Mouse (Mus musculus) kidney, adult 2 months (tissue): ENCODE results near the gene Abca3. TPM values are rescaled to one million over a fixed set of nuclear protein-coding genes. Genes with fewer than 3 reads are reported as not detected.

Source experiments
- DNase-seq: peaks from one replicate; pipeline ENCODE4 v3.0.0; 2021
- H3K27ac ChIP-seq: fragments of 200-500 bp; 2 replicates; pipeline ENCODE4 v1.5.1; 2012; ENCODE audit warnings: low read depth, low read length, control low read depth, inconsistent platforms; ENCODE audit not compliant: insufficient read depth
- H3K27me3 ChIP-seq: fragments of 200-500 bp; replicated peaks from 2 replicates; pipeline ENCODE4 v1.6.1; 2012; ENCODE audit warnings: mild to moderate bottlenecking, moderate library complexity, low read length, inconsistent platforms; ENCODE audit not compliant: control insufficient read depth, insufficient read depth
- H3K36me3 ChIP-seq: fragments of 200-500 bp; 2 replicates; pipeline ENCODE4 v1.6.1; 2012; ENCODE audit warnings: mild to moderate bottlenecking, moderate library complexity, low read length, inconsistent platforms; ENCODE audit not compliant: control insufficient read depth, insufficient read depth
- H3K4me1 ChIP-seq: fragments of 200-500 bp; 2 replicates; pipeline ENCODE4 v1.6.1; 2011; ENCODE audit warnings: low read length; ENCODE audit not compliant: control insufficient read depth, insufficient read depth
- H3K4me3 ChIP-seq: fragments of 200-500 bp; 2 replicates; pipeline ENCODE4 v1.5.1; 2011; ENCODE audit warnings: mild to moderate bottlenecking, low read depth, low read length, control low read depth; ENCODE audit not compliant: insufficient read depth
- CTCF ChIP-seq: fragments of 200-500 bp; conservative IDR thresholded peaks from 2 replicates; pipeline ENCODE4 v1.5.1; 2011; ENCODE audit warnings: low read depth, mild to moderate bottlenecking, control low read depth, low read length, moderate library complexity, mixed read lengths; ENCODE audit not compliant: insufficient read depth, insufficient read length
- POLR2A ChIP-seq: fragments of 200-500 bp; IDR thresholded peaks from one replicate; pipeline ENCODE4 v1.6.1; 2011; ENCODE audit warnings: low read depth, low read length, control low read depth
- WGBS: fragments of 180-500 bp; shearing (Covaris S2); methylation state at CpG from one replicate; pipeline ENCODE4 v1.1.7; 2018; 5-methylcytosine and 5-hydroxymethylcytosine counted together
- polyA plus RNA-seq: library from polyadenylated mRNA; depleted of rRNA; stranded (reverse); fragments of >200 nt; gene quantifications from 2 replicates; pipeline ENCODE4 v1.2.3, GENCODE M21; 2012

The Abca3 gene
- polyA plus RNA-seq, 1 experiment = 214 TPM

- WGBS = 76% methylated on average over 2 of the region's 2 CpGs
- Histone ChIP-seq H3K27ac (no peak overlapping the region), H3K36me3 (no peaks in the 10 kb centered on the region), H3K27me3 (no peaks in the 10 kb centered on the region), H3K4me3 (no peak overlapping the region), H3K4me1 (peaks cover 10% of the 10 kb centered on the region)
- DNase-seq = no peak
- TF ChIP-seq POLR2A = no peak
- TF ChIP-seq CTCF = no peak
Observed at GRCm38 (mm10) chr17:24349176-24349575, 2.6 kb upstream of the Abca3 start.

GRCm38 (mm10) chr17:24350926-24351759 lies 607 bp upstream of the Abca3 start, which contains the start of gene Abca17:
Gene Abca17 (minus strand): TSS chr17:24351068.
- peak; percentile 43 for DNase-seq
- Histone ChIP-seq H3K36me3 (no peaks in the 10 kb centered on the region), H3K4me3 (peak within 1 kb of the TSS; percentile 88), H3K27ac (no peak within 1 kb of the TSS), H3K4me1 (peaks cover 28% of the 10 kb centered on the region), H3K27me3 (no peaks in the 10 kb centered on the region)
- WGBS = 3% methylated on average over 42 of the region's 42 CpGs
- TF ChIP-seq POLR2A (no peak), CTCF (no peak)

- H3K27ac ChIP-seq = peak overlapping the region; percentile 94
- H3K4me1 ChIP-seq = peaks cover 36% of the 10 kb centered on the region
- TF ChIP-seq CTCF = no peak
- no peak for TF ChIP-seq POLR2A
- H3K4me3 ChIP-seq = peak overlapping the region; percentile 88
- H3K36me3 ChIP-seq = no peaks in the 10 kb centered on the region
- H3K27me3 ChIP-seq = no peaks in the 10 kb centered on the region
- DNase-seq = peak; percentile 63
- 3% methylated on average over 36 of the region's 36 CpGs for WGBS
Observed at GRCm38 (mm10) chr17:24352370-24353194, 832 bp downstream of the Abca3 start.

GRCm38 (mm10) chr17:24353960-24354359 lies 2.2 kb downstream of the Abca3 start:
- Histone ChIP-seq H3K36me3 (no peaks in the 10 kb centered on the region), H3K27me3 (no peaks in the 10 kb centered on the region), H3K4me3 (no peak overlapping the region), H3K4me1 (peaks cover 42% of the 10 kb centered on the region), H3K27ac (peak overlapping the region; percentile 1; the same call in 1 of the 2 replicates)
- DNase-seq = no peak
- TF ChIP-seq CTCF = no peak
- TF ChIP-seq POLR2A = no peak
- WGBS = 72% methylated on average over 3 of the region's 3 CpGs

GRCm38 (mm10) chr17:24355284-24355683 lies 3.5 kb downstream of the Abca3 start:
- no peak for TF ChIP-seq POLR2A
- no peak for TF ChIP-seq CTCF
- Histone ChIP-seq H3K27ac (peak overlapping the region; percentile 73), H3K4me1 (peaks cover 49% of the 10 kb centered on the region), H3K27me3 (no peaks in the 10 kb centered on the region), H3K36me3 (no peaks in the 10 kb centered on the region), H3K4me3 (no peak overlapping the region)
- peak; percentile 77 for DNase-seq
- WGBS = 30% methylated on average over 8 of the region's 8 CpGs

- Histone ChIP-seq H3K36me3 (no peaks in the 10 kb centered on the region), H3K4me1 (peaks cover 53% of the 10 kb centered on the region), H3K27me3 (no peaks in the 10 kb centered on the region), H3K27ac (peak overlapping the region; percentile 26), H3K4me3 (no peak overlapping the region)
- DNase-seq = peak; percentile 90
- TF ChIP-seq POLR2A (no peak), CTCF (no peak)
- 58% methylated on average over 8 of the region's 8 CpGs for WGBS
Observed at GRCm38 (mm10) chr17:24359006-24359405, 7.3 kb downstream of the Abca3 start.

- H3K27ac ChIP-seq = no peak overlapping the region
- 57% methylated on average over 2 of the region's 2 CpGs for WGBS
- TF ChIP-seq POLR2A = no peak
- TF ChIP-seq CTCF = no peak
Observed at GRCm38 (mm10) chr17:24359903-24360302, 8.2 kb downstream of the Abca3 start.

More at GRCm38 (mm10) chr17:24359903-24360302, 8.2 kb downstream of the Abca3 start:
- Histone ChIP-seq H3K27me3 (no peaks in the 10 kb centered on the region), H3K4me3 (no peak overlapping the region), H3K36me3 (no peaks in the 10 kb centered on the region), H3K4me1 (peaks cover 45% of the 10 kb centered on the region)
- DNase-seq = no peak
